Comparison of ENCODE assay signal across 15 mouse cellular contexts in genomic region chrX:36586629-36587303, GRCm38 (mm10). TPM values are rescaled to one million over a fixed set of nuclear protein-coding genes. Genes with fewer than 3 reads are reported as not detected.
A peak's percentile ranks its signal among the peaks of the same experiment; 100 is the strongest.
DNase-seq lines count a peak whose midpoint lies in the region; ATAC-seq and TF ChIP-seq lines count a peak whose summit lies in the region.
"Had no signal": no experiment of that assay in that cellular context is flagged by ENCODE, and none has a peak within 500 bp of the region (broad histone marks: within the 10 kb centered on the region; RNA-seq: fewer than 3 reads in every experiment).

No protein-coding gene starts in this region.

- no peaks in the 10 kb centered on the region for H3K27me3 ChIP-seq in liver, postnatal 0 days (ENCODE audit: insufficient read depth, low read length)
- no peaks in the 10 kb centered on the region for H3K27me3 ChIP-seq in liver, embryonic 12.5 days (replicated peaks)
- no peaks in the 10 kb centered on the region for H3K27me3 ChIP-seq in forebrain, embryonic 15.5 days
- no peaks in the 10 kb centered on the region for H3K27me3 ChIP-seq in hindbrain, embryonic 16.5 days (replicated peaks; ENCODE audit: control insufficient read depth, insufficient read depth, low read length)
- no peaks in the 10 kb centered on the region for H3K27me3 ChIP-seq in midbrain, postnatal 0 days (ENCODE audit: insufficient read depth, low read length)
- H3K27me3 ChIP-seq: liver, embryonic 13.5 days had no signal

- no peak for ATAC-seq in liver, postnatal 0 days
- ATAC-seq in liver, embryonic 12.5 days = no peak
- peak; percentile 38; the same call in 1 of the 2 replicates for ATAC-seq in forebrain, embryonic 15.5 days (replicated peaks)
- no peak; the same call in none of the 2 replicates for ATAC-seq in hindbrain, embryonic 16.5 days
- peak; percentile 55; the same call in 1 of the 2 replicates for ATAC-seq in midbrain, postnatal 0 days (ENCODE audit: low FRiP score)
- ATAC-seq: Patski had no signal

- H3K9ac ChIP-seq in liver, postnatal 0 days (replicated peaks) = no peak overlapping the region
- no peak overlapping the region for H3K9ac ChIP-seq in liver, embryonic 12.5 days
- H3K9ac ChIP-seq in forebrain, embryonic 15.5 days (replicated peaks) = no peak overlapping the region
- no peak overlapping the region for H3K9ac ChIP-seq in hindbrain, embryonic 16.5 days (ENCODE audit: low read depth, low read length)
- no peak overlapping the region for H3K9ac ChIP-seq in midbrain, postnatal 0 days (replicated peaks; ENCODE audit: low read length, poor library complexity, severe bottlenecking)
- H3K9ac ChIP-seq: liver, embryonic 13.5 days had no signal

- no peak for DNase-seq in liver, postnatal 0 days
- DNase-seq in midbrain, postnatal 0 days (ENCODE audit: low spot score) = no peak
- DNase-seq in B cell, adult 2 months = no peak
- no peak for DNase-seq in lung, adult 18-20 months
- DNase-seq in cerebellum, postnatal 4 days (ENCODE audit: low spot score in 2 of 2) = no peak
- DNase-seq: cerebellum, adult 9-11 months; kidney, adult 2 months; liver, embryonic 13.5 days; thymus, adult 2 months had no signal

- no peak for TF ChIP-seq CTCF in liver, postnatal 0 days (IDR thresholded peaks at IDR 0.05; ENCODE audit: low read depth)
- no peak for TF ChIP-seq CTCF in midbrain, postnatal 0 days (IDR thresholded peaks at IDR 0.05)

- TF ChIP-seq EP300 in liver, postnatal 0 days (IDR thresholded peaks at IDR 0.05; ENCODE audit: low read depth) = no peak

- peak overlapping the region; percentile 4; the same call in 1 of the 2 replicates for H3K27ac ChIP-seq in liver, postnatal 0 days (ENCODE audit: low read depth)
- H3K27ac ChIP-seq in liver, embryonic 12.5 days = no peak overlapping the region
- peak overlapping the region; percentile 51 for H3K27ac ChIP-seq in forebrain, embryonic 15.5 days (replicated peaks)
- peak overlapping the region; percentile 76; the same call in 1 of the 2 replicates for H3K27ac ChIP-seq in hindbrain, embryonic 16.5 days (ENCODE audit: low read depth, low read length)
- peak overlapping the region; percentile 76 for H3K27ac ChIP-seq in midbrain, postnatal 0 days (ENCODE audit: low read depth, low read length)
- H3K27ac ChIP-seq: heart, embryonic 10.5 days; limb, embryonic 10.5 days; liver, embryonic 13.5 days had no signal

- H3K4me1 ChIP-seq in liver, postnatal 0 days (ENCODE audit: insufficient read depth) = no peaks in the 10 kb centered on the region
- H3K4me1 ChIP-seq in liver, embryonic 12.5 days = no peaks in the 10 kb centered on the region
- H3K4me1 ChIP-seq in forebrain, embryonic 15.5 days = no peaks in the 10 kb centered on the region; the same call in 1 of the 2 replicates
- H3K4me1 ChIP-seq in hindbrain, embryonic 16.5 days (ENCODE audit: control insufficient read depth, insufficient read depth, low read depth, low read length) = 0 out of 2 replicates have a peak, but pooled peaks cover 4% of the 10 kb centered on the region
- H3K4me1 ChIP-seq in midbrain, postnatal 0 days (ENCODE audit: insufficient read depth, low read length) = no peaks in the 10 kb centered on the region
- H3K4me1 ChIP-seq: heart, embryonic 10.5 days; limb, embryonic 10.5 days; liver, embryonic 13.5 days had no signal

- H3K4me3 ChIP-seq in liver, postnatal 0 days (ENCODE audit: low read depth, low read length) = no peak overlapping the region
- no peak overlapping the region for H3K4me3 ChIP-seq in liver, embryonic 12.5 days
- H3K4me3 ChIP-seq in forebrain, embryonic 15.5 days = no peak overlapping the region
- H3K4me3 ChIP-seq in hindbrain, embryonic 16.5 days (ENCODE audit: low read length) = no peak overlapping the region
- H3K4me3 ChIP-seq in midbrain, postnatal 0 days (ENCODE audit: low read depth, low read length) = no peak overlapping the region
- H3K4me3 ChIP-seq: heart, embryonic 10.5 days; limb, embryonic 10.5 days; liver, embryonic 13.5 days had no signal

- no peaks in the 10 kb centered on the region for H3K36me3 ChIP-seq in liver, postnatal 0 days (replicated peaks; ENCODE audit: insufficient read depth, low read length)
- no peaks in the 10 kb centered on the region for H3K36me3 ChIP-seq in liver, embryonic 12.5 days
- H3K36me3 ChIP-seq in forebrain, embryonic 15.5 days = no peaks in the 10 kb centered on the region
- H3K36me3 ChIP-seq in hindbrain, embryonic 16.5 days (ENCODE audit: control insufficient read depth, insufficient read depth, low read length) = no peaks in the 10 kb centered on the region
- H3K36me3 ChIP-seq in midbrain, postnatal 0 days (ENCODE audit: insufficient read depth, low read length) = no peaks in the 10 kb centered on the region
- H3K36me3 ChIP-seq: heart, embryonic 10.5 days; limb, embryonic 10.5 days; liver, embryonic 13.5 days had no signal

- no peak overlapping the region for H3K4me2 ChIP-seq in liver, postnatal 0 days (ENCODE audit: low read depth, low read length)
- no peak overlapping the region for H3K4me2 ChIP-seq in liver, embryonic 12.5 days
- H3K4me2 ChIP-seq in forebrain, embryonic 15.5 days (replicated peaks) = no peak overlapping the region
- H3K4me2 ChIP-seq in hindbrain, embryonic 16.5 days (ENCODE audit: low read length) = peak overlapping the region; percentile 23; the same call in 1 of the 2 replicates
- no peak overlapping the region for H3K4me2 ChIP-seq in midbrain, postnatal 0 days (ENCODE audit: low read depth, low read length, poor library complexity, severe bottlenecking)
- H3K4me2 ChIP-seq: liver, embryonic 13.5 days had no signal

- 55% methylated on average over 1 of the region's 1 CpGs for WGBS in liver, postnatal 0 days (ENCODE audit: insufficient replicate concordance)
- 79% methylated on average over 1 of the region's 1 CpGs for WGBS in liver, embryonic 12.5 days (ENCODE audit: insufficient replicate concordance)
- WGBS in forebrain, embryonic 15.5 days = 71% methylated on average over 1 of the region's 1 CpGs
- WGBS in hindbrain, embryonic 16.5 days = 23% methylated on average over 1 of the region's 1 CpGs
- 13% methylated on average over 1 of the region's 1 CpGs for WGBS in midbrain, postnatal 0 days

- H3K9me3 ChIP-seq in liver, postnatal 0 days (ENCODE audit: low read length) = no peaks in the 10 kb centered on the region
- no peaks in the 10 kb centered on the region for H3K9me3 ChIP-seq in liver, embryonic 12.5 days (replicated peaks)
- H3K9me3 ChIP-seq in forebrain, embryonic 15.5 days = no peaks in the 10 kb centered on the region
- H3K9me3 ChIP-seq in hindbrain, embryonic 16.5 days (ENCODE audit: control insufficient read depth, low read length) = no peaks in the 10 kb centered on the region
- no peaks in the 10 kb centered on the region for H3K9me3 ChIP-seq in midbrain, postnatal 0 days (ENCODE audit: low read length)
- H3K9me3 ChIP-seq: heart, embryonic 10.5 days; limb, embryonic 10.5 days; liver, embryonic 13.5 days had no signal

RNA-seq across cellular contexts. Expression of gene Pgrmc1, which starts 11.2 kb away (rescaled TPM):
- 372 and 399 TPM in 2 replicates for polyA plus RNA-seq in liver, postnatal 0 days (2015; fragmentation: Nextera tagmentation; extraction: Ambion mirVana)
- 97.7 and 100 TPM in 2 replicates for polyA plus RNA-seq in liver, embryonic 12.5 days (2016; fragmentation: Nextera tagmentation; extraction: Ambion mirVana)
- 475 and 528 TPM in 2 replicates for polyA plus RNA-seq in forebrain, embryonic 15.5 days (2015; fragmentation: Nextera tagmentation; extraction: Ambion mirVana)
- 618 and 663 TPM in 2 replicates for polyA plus RNA-seq in hindbrain, embryonic 16.5 days (2015; fragmentation: Nextera tagmentation; extraction: Ambion mirVana)
- total RNA-seq in midbrain, postnatal 0 days (2014; rRNA removed) = 521 and 534 TPM in 2 replicates
- polyA plus RNA-seq in midbrain, postnatal 0 days (2015; fragmentation: Nextera tagmentation; extraction: Ambion mirVana) = 763 and 773 TPM in 2 replicates

RNA-seq across cellular contexts. Expression of gene Akap17b, which starts 58.4 kb away (rescaled TPM):
- polyA plus RNA-seq in liver, postnatal 0 days (2015; fragmentation: Nextera tagmentation; extraction: Ambion mirVana) = 0.51 and 0.75 TPM in 2 replicates
- polyA plus RNA-seq in liver, embryonic 12.5 days (2016; fragmentation: Nextera tagmentation; extraction: Ambion mirVana) = 0.81 and 0.86 TPM in 2 replicates
- polyA plus RNA-seq in forebrain, embryonic 15.5 days (2015; fragmentation: Nextera tagmentation; extraction: Ambion mirVana) = 3.7 and 3.9 TPM in 2 replicates
- polyA plus RNA-seq in hindbrain, embryonic 16.5 days (2015; fragmentation: Nextera tagmentation; extraction: Ambion mirVana) = 5.4 and 5.8 TPM in 2 replicates
- total RNA-seq in midbrain, postnatal 0 days (2014; rRNA removed) = 9.8 TPM in 2 replicates
- polyA plus RNA-seq in midbrain, postnatal 0 days (2015; fragmentation: Nextera tagmentation; extraction: Ambion mirVana) = 4.9 and 5.3 TPM in 2 replicates

Comparison
In these comparisons a context has a peak if more than half of its experiments do, and no peak if none do; other contexts are left out.
1. ATAC-seq: peak in forebrain, embryonic 15.5 days (single experiment) and midbrain, postnatal 0 days (single experiment); none in liver, postnatal 0 days (single experiment), liver, embryonic 12.5 days (single experiment) and hindbrain, embryonic 16.5 days (single experiment).